ENCODE assay signal across 18 mouse cellular contexts in the genomic region with DNA sequence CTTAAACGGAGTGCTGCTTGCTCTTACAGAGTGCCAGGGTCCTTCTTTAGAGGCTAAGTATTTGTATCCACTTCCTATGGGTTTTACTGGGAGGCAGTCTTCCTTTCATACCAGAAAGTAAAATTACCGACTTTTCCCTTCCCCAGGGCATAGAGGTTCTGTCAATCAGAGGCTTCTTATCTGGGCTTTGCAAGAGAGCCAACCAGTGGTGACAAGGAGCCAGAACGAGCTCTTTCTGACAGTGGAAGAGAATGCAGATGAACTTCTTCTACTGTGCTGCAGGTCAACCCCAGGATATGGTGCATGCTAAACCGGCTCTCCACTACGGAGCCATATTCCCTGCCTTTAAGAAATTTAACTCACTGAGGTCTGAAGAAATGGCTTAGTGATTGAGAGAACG.
"Had no signal": no experiment of that assay in that cellular context is flagged by ENCODE, and none has a peak within 500 bp of the region (broad histone marks: within the 10 kb centered on the region; RNA-seq: fewer than 3 reads in every experiment).

No protein-coding gene starts in this region.

- DNase-seq: liver, postnatal 0 days; lung, adult 2 months; lung, postnatal 14 days; lung, postnatal 36 days; right cerebral cortex, postnatal 25 days; right cerebral cortex, postnatal 4 days; spleen, adult 18-20 months; thymus, adult 18-20 months; thymus, postnatal 14 days; thymus, postnatal 36 days had no signal

- H3K4me2 ChIP-seq: liver, embryonic 15.5 days; lung, embryonic 15.5 days; midbrain, embryonic 11.5 days; midbrain, embryonic 13.5 days; midbrain, embryonic 15.5 days; neural tube, embryonic 12.5 days had no signal

- H3K4me1 ChIP-seq: neural tube, embryonic 12.5 days had no signal

- H3K27me3 ChIP-seq: liver, embryonic 15.5 days; lung, embryonic 15.5 days; midbrain, embryonic 13.5 days; midbrain, embryonic 15.5 days; neural tube, embryonic 12.5 days had no signal

- H3K9me3 ChIP-seq: liver, embryonic 15.5 days; lung, embryonic 15.5 days; midbrain, embryonic 13.5 days; midbrain, embryonic 15.5 days; neural tube, embryonic 12.5 days had no signal

- H3K27ac ChIP-seq: liver, embryonic 15.5 days; lung, embryonic 15.5 days; macrophage; midbrain, embryonic 13.5 days; midbrain, embryonic 15.5 days; neural tube, embryonic 12.5 days had no signal

- ATAC-seq: liver, postnatal 0 days; lung, postnatal 0 days; midbrain, embryonic 13.5 days; midbrain, embryonic 15.5 days had no signal

- H3K4me3 ChIP-seq: liver, embryonic 15.5 days; lung, embryonic 15.5 days; midbrain, embryonic 13.5 days; midbrain, embryonic 15.5 days; neural tube, embryonic 12.5 days had no signal

- H3K36me3 ChIP-seq: liver, embryonic 15.5 days; lung, embryonic 15.5 days; midbrain, embryonic 13.5 days; midbrain, embryonic 15.5 days; neural tube, embryonic 12.5 days had no signal

- H3K9ac ChIP-seq: liver, embryonic 15.5 days; liver, postnatal 0 days; lung, embryonic 15.5 days; midbrain, embryonic 13.5 days; midbrain, embryonic 15.5 days; neural tube, embryonic 12.5 days had no signal
